Mouse (Mus musculus): ENCODE measurements at regions not wholly inside any gene's neighbourhood (a gene's known extent, or its start where the extent isn't known, plus 50 kb on each side); places are given as distances from the start of the nearest gene placed in this dataset.

DNA sequence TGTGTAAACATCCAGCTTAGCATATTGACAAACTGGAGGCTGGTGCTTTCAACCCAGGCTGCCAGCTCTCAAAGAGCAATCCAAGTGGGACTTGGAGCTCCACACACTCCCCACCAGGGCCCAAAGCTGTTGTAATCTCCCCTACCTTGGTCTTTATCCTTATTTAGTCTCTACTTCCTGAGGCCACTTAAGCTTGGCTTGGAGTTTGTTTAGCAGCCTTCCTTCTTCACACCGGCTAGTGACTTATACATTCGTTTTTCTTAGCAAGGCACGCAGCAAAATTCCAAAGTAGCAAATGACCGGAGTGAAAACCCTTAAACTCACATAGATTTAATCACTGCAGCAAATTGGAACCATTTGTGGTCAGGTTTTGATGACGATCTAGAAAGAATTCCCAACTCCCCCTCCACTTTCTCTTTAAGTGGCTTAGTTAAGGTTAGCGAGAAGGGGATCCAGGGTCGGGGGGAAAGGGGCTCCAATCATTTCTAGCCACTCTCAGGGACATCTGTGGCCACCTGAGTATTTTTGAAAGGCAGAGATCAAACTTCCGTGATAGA lies 124.2 kb upstream of the Irx3 start:
- no peak overlapping the region for H3K4me3 ChIP-seq (ENCODE audit: low read length)

DNA sequence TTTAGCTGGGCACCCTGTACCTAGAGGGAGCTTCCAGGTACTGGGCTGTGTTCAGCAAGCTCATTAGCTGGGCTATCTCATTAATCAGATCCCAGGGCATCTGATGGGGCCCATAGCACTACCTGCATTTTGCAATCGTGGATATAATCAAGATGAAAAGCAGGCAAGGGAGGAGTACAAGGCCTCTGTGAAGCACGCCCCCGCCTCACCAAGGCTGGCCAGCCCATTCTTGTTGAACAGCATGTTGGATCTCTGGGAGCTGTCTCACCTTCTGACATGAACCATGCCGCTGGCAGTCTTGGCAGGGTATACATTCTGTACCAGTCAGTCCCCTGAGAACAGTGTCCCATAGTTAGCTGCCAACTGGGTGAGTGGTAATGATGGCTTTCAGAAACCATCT lies 122.3 kb upstream of the Irx3 start:
- no peak overlapping the region for H3K4me2 ChIP-seq (ENCODE audit: low read depth, low read length)
- H3K9ac ChIP-seq (ENCODE audit: low read length), result no peak overlapping the region
- no peak overlapping the region for H3K27ac ChIP-seq (ENCODE audit: low read length)
- no peaks in the 10 kb centered on the region for H3K36me3 ChIP-seq (ENCODE audit: control insufficient read depth, insufficient read depth)
- no peaks in the 10 kb centered on the region for H3K4me1 ChIP-seq (ENCODE audit: control insufficient read depth, insufficient read depth, low read length)
- no peak; the same call in 1 of the 2 replicates for ATAC-seq (replicated peaks; ENCODE audit: extremely low read depth, insufficient read depth, low FRiP score)
- no peaks in the 10 kb centered on the region; the same call in 1 of the 2 replicates for H3K27me3 ChIP-seq (ENCODE audit: control insufficient read depth, insufficient read depth, low read length)
- H3K4me3 ChIP-seq (ENCODE audit: low read length), result no peak overlapping the region
- 77% methylated on average over 4 of the region's 4 CpGs for WGBS
- H3K9me3 ChIP-seq (replicated peaks; ENCODE audit: control insufficient read depth, low read length), result peaks cover 4% of the 10 kb centered on the region; the same call in 1 of the 2 replicates

More for the DNA sequence above, 124.2 kb upstream of the Irx3 start:
- Histone ChIP-seq H3K9me3 (replicated peaks; ENCODE audit: control insufficient read depth, low read length) (no peaks in the 10 kb centered on the region), H3K27me3 (ENCODE audit: control insufficient read depth, insufficient read depth, low read length) (no peaks in the 10 kb centered on the region; the same call in 1 of the 2 replicates), H3K4me2 (ENCODE audit: low read depth, low read length) (no peak overlapping the region), H3K4me1 (ENCODE audit: control insufficient read depth, insufficient read depth, low read length) (no peaks in the 10 kb centered on the region), H3K36me3 (ENCODE audit: control insufficient read depth, insufficient read depth) (no peaks in the 10 kb centered on the region), H3K9ac (ENCODE audit: low read length) (no peak overlapping the region), H3K27ac (ENCODE audit: low read length) (no peak overlapping the region)
- no peak for ATAC-seq (replicated peaks; ENCODE audit: extremely low read depth, insufficient read depth, low FRiP score)
- 54% methylated on average over 8 of the region's 8 CpGs for WGBS

DNA sequence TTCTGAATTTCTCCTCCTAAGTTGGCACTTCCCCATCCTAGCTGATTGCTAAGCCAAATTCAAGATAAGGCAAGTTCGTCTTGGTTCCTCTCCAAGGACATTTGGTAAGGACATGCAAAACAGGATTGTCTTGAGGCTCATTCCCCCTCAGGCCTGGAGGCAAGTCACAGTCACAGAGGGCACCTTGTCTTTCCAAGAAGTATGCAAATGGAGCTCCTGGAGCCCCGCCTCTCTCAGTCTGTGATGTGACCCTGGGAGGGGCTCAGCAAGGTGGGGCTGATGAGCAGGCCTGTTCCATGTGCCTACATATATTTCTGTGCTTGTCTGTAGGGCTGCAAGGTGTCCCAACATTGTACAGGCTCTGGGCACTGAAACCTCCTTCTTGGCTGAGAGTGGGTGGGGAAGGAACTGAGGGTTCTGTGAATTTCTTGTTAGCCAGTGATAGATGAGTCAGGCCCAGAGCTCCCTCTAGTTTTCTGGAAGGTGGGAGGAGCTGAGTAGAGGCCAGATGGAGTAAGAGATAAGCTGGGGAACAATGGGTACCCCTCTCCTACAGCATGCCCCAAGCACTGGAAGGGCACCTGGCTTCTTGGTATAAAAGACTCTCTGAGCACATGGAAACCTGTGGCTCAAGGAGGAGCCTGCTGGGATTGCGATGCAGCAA lies 120.5 kb upstream of the Irx3 start:
- no peak overlapping the region for H3K4me3 ChIP-seq (ENCODE audit: low read length)
- H3K9me3 ChIP-seq (replicated peaks; ENCODE audit: control insufficient read depth, low read length), result peaks cover 4% of the 10 kb centered on the region; the same call in 1 of the 2 replicates
- H3K4me1 ChIP-seq (ENCODE audit: control insufficient read depth, insufficient read depth, low read length), result no peaks in the 10 kb centered on the region
- H3K27ac ChIP-seq (ENCODE audit: low read length), result no peak overlapping the region
- H3K27me3 ChIP-seq (ENCODE audit: control insufficient read depth, insufficient read depth, low read length), result no peaks in the 10 kb centered on the region
- 83% methylated on average over 3 of the region's 3 CpGs for WGBS
- H3K36me3 ChIP-seq (ENCODE audit: control insufficient read depth, insufficient read depth), result no peaks in the 10 kb centered on the region
- H3K9ac ChIP-seq (ENCODE audit: low read length), result no peak overlapping the region
- ATAC-seq (replicated peaks; ENCODE audit: extremely low read depth, insufficient read depth, low FRiP score), result no peak
- H3K4me2 ChIP-seq (ENCODE audit: low read depth, low read length), result no peak overlapping the region

DNA sequence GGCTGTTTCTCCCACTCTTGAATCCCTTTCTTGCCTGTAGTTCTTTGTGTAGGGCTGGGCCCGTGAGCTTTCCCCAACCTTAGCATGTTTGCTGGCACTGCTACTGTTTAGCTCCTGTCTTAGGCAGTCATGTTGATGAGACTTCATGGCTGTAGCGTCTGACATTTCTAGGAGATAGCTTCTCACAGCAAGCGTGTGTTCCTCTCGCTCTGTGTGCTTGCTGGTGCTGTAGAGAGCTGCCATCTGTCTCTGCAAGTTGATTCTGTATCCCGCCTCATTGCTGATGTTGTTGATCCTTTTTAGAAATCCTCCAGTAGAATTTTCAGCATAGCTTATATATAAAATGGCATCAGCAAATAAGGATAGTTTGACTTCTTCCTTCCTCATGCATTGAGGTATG lies 116.0 kb upstream of the Irx3 start:
- peaks cover 4% of the 10 kb centered on the region; the same call in 1 of the 2 replicates for H3K9me3 ChIP-seq (replicated peaks; ENCODE audit: control insufficient read depth, low read length)
- H3K4me1 ChIP-seq (ENCODE audit: control insufficient read depth, insufficient read depth, low read length), result peaks cover 7% of the 10 kb centered on the region
- no peak overlapping the region for H3K4me3 ChIP-seq (ENCODE audit: low read length)
- H3K27me3 ChIP-seq (ENCODE audit: control insufficient read depth, insufficient read depth, low read length), result no peaks in the 10 kb centered on the region
- no peak overlapping the region for H3K27ac ChIP-seq (ENCODE audit: low read length)
- no peaks in the 10 kb centered on the region for H3K36me3 ChIP-seq (ENCODE audit: control insufficient read depth, insufficient read depth)
- no peak overlapping the region for H3K9ac ChIP-seq (ENCODE audit: low read length)
- 86% methylated on average over 5 of the region's 5 CpGs for WGBS
- no peak overlapping the region for H3K4me2 ChIP-seq (ENCODE audit: low read depth, low read length)
- ATAC-seq (replicated peaks; ENCODE audit: extremely low read depth, insufficient read depth, low FRiP score), result no peak

DNA sequence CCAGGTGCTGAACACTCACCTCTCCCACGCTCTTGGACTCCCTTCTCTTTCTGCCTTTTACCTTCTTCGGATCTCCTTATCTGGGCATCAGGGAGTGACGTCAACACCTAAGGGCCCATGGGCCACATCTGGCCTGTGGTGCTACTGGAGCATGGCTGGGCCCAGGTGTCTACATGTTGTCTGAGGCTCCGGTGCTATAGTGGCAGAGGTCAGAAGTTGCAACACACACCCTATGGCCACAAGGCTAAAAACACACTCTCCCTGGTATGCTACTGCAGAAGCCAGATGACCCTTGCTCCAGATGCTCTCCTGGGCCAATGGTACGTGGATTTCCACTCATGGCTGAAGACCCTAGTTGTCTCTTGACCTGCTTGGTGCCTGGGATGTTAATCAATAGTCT lies 112.1 kb upstream of the Irx3 start:
- Histone ChIP-seq H3K4me1 (ENCODE audit: control insufficient read depth, insufficient read depth, low read length) (peaks cover 9% of the 10 kb centered on the region), H3K4me3 (ENCODE audit: low read length) (no peak overlapping the region), H3K36me3 (ENCODE audit: control insufficient read depth, insufficient read depth) (no peaks in the 10 kb centered on the region), H3K9ac (ENCODE audit: low read length) (no peak overlapping the region), H3K27me3 (ENCODE audit: control insufficient read depth, insufficient read depth, low read length) (no peaks in the 10 kb centered on the region), H3K4me2 (ENCODE audit: low read depth, low read length) (no peak overlapping the region), H3K9me3 (replicated peaks; ENCODE audit: control insufficient read depth, low read length) (no peaks in the 10 kb centered on the region), H3K27ac (ENCODE audit: low read length) (no peak overlapping the region)
- 83% methylated on average over 5 of the region's 5 CpGs for WGBS
- ATAC-seq (replicated peaks; ENCODE audit: extremely low read depth, insufficient read depth, low FRiP score), result no peak

DNA sequence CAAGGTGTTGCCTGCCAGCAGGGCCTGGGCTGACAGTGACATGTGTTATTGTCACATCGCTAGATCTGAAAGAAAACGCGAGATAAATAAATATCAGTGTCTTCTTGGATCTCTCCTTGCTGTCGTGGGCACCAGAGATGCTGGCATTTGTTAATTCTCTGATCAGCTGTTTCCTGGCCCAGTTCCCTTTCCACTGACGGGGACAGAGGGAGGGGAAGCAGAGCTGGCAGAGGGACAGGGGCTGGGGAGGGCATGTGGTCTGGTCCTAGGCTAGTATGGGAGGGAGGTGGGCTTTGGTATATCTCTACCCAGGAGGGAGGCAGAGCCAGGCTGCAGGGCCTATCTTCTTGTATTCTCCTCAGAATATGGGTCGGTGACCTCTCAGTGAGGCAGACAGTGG lies 111.3 kb upstream of the Irx3 start:
- Histone ChIP-seq H3K4me1 (ENCODE audit: control insufficient read depth, insufficient read depth, low read length) (peaks cover 9% of the 10 kb centered on the region), H3K9me3 (replicated peaks; ENCODE audit: control insufficient read depth, low read length) (no peaks in the 10 kb centered on the region), H3K36me3 (ENCODE audit: control insufficient read depth, insufficient read depth) (no peaks in the 10 kb centered on the region), H3K9ac (ENCODE audit: low read length) (no peak overlapping the region), H3K4me3 (ENCODE audit: low read length) (no peak overlapping the region), H3K27me3 (ENCODE audit: control insufficient read depth, insufficient read depth, low read length) (no peaks in the 10 kb centered on the region), H3K27ac (ENCODE audit: low read length) (no peak overlapping the region), H3K4me2 (ENCODE audit: low read depth, low read length) (no peak overlapping the region)
- ATAC-seq (replicated peaks; ENCODE audit: extremely low read depth, insufficient read depth, low FRiP score), result no peak
- WGBS, result 35% methylated on average over 6 of the region's 6 CpGs

DNA sequence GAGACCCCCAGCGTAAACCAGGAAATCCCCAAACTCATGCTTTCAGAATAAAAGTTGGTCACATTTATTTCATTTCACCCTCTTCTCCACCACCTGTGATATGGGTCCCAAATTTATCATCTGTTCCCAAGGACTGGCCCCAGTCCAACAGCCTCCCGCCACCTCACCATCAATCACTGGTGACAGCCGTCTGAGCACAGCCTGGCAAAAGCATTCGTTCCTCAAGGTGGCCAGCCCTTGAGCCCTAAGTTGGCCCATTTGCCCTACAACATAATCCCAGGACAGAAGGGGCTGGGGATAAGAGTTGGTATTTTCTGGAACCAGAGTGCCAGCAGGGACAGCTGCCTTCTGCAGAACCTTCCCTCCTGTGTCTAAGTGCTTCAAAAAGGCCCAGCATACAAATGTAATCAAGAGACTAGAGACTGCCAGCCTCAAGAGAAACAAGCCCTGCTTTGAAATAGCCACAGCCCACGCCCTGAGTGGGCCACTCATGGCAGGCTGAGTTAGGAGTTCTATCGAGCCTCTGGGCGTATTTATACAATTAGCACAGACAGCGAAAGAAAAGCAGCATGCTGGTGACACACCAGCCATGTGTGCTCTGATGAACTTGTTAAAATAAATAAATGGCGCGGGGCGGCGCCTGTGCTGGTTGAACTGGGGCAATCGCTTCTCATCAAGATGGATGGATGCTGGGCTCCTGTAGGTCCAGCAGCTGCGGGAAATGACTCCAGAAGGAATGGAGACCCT lies 107.9 kb upstream of the Irx3 start:
- no peaks in the 10 kb centered on the region for H3K27me3 ChIP-seq (ENCODE audit: control insufficient read depth, insufficient read depth, low read length)
- peaks cover 2% of the 10 kb centered on the region; the same call in 1 of the 2 replicates for H3K4me1 ChIP-seq (ENCODE audit: control insufficient read depth, insufficient read depth, low read length)
- H3K36me3 ChIP-seq (ENCODE audit: control insufficient read depth, insufficient read depth), result no peaks in the 10 kb centered on the region
- H3K4me3 ChIP-seq (ENCODE audit: low read length), result no peak overlapping the region
- 59% methylated on average over 14 of the region's 14 CpGs for whole genome bisulfite sequencing
- H3K27ac ChIP-seq (ENCODE audit: low read length), result no peak overlapping the region
- H3K9me3 ChIP-seq (replicated peaks; ENCODE audit: control insufficient read depth, low read length), result no peaks in the 10 kb centered on the region
- no peak overlapping the region for H3K4me2 ChIP-seq (ENCODE audit: low read depth, low read length)
- ATAC-seq (replicated peaks; ENCODE audit: extremely low read depth, insufficient read depth, low FRiP score), result no peak
- H3K9ac ChIP-seq (ENCODE audit: low read length), result no peak overlapping the region

DNA sequence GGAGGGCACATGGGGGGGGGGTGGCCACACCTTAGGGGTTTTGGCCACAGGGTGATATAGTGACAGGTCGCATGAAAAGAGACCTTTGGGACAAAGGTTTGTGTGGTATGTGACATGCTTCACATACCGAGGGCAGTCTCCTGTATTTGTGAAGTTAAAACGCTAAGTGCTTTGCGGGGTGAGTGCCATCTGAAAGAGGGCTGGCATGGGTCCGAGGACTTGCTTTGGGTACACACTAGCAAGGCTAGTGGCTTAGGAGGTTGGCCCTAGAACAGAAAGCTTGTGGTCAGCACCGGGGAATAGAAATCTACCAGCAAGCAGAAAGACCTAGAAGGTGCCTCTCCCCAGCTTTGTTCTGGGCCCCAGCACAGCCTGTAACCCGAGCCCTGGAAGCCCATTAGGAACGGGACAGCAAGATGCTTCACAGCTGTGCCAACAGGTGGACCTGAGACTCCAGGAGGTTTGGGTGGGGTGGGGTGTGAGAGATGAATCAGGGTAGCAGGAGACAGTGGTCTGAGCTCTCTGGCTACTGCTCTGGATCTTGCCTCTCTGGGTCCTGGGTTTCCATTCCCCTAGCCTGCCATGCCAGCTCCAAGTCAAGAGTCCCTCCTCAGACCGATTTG lies 107.0 kb upstream of the Irx3 start:
- Histone ChIP-seq H3K4me1 (ENCODE audit: control insufficient read depth, insufficient read depth, low read length) (peaks cover 2% of the 10 kb centered on the region; the same call in 1 of the 2 replicates), H3K36me3 (ENCODE audit: control insufficient read depth, insufficient read depth) (no peaks in the 10 kb centered on the region), H3K4me3 (ENCODE audit: low read length) (no peak overlapping the region), H3K9me3 (replicated peaks; ENCODE audit: control insufficient read depth, low read length) (no peaks in the 10 kb centered on the region), H3K27ac (ENCODE audit: low read length) (no peak overlapping the region), H3K9ac (ENCODE audit: low read length) (no peak overlapping the region), H3K4me2 (ENCODE audit: low read depth, low read length) (no peak overlapping the region), H3K27me3 (ENCODE audit: control insufficient read depth, insufficient read depth, low read length) (no peaks in the 10 kb centered on the region)
- 68% methylated on average over 9 of the region's 9 CpGs for WGBS
- no peak for ATAC-seq (replicated peaks; ENCODE audit: extremely low read depth, insufficient read depth, low FRiP score)

DNA sequence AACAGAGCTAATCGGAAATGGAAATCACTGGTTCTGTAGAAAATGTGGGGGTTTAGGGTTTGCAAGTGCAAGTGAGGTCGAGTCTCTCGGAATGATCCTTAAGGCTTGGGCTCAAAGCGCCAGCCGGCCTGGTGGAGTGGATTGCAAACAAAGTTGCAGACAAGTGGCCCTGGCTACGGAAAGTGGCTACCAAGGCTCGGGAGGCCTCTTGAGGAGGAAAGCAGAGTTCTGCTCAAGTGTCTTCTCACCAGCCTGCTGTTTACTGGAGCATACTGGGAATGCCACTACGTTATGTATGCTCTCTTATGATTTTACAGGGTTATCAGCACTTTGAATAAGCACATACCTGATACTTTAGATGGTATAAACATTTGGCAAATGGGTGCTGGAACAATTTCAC lies 105.3 kb upstream of the Irx3 start:
- H3K4me3 ChIP-seq (ENCODE audit: low read length), result no peak overlapping the region
- H3K27me3 ChIP-seq (ENCODE audit: control insufficient read depth, insufficient read depth, low read length), result no peaks in the 10 kb centered on the region
- no peak for ATAC-seq (replicated peaks; ENCODE audit: extremely low read depth, insufficient read depth, low FRiP score)
- 85% methylated on average over 8 of the region's 8 CpGs for WGBS
- H3K36me3 ChIP-seq (ENCODE audit: control insufficient read depth, insufficient read depth), result no peaks in the 10 kb centered on the region
- H3K9me3 ChIP-seq (replicated peaks; ENCODE audit: control insufficient read depth, low read length), result no peaks in the 10 kb centered on the region
- no peak overlapping the region for H3K27ac ChIP-seq (ENCODE audit: low read length)
- no peak overlapping the region for H3K9ac ChIP-seq (ENCODE audit: low read length)
- H3K4me1 ChIP-seq (ENCODE audit: control insufficient read depth, insufficient read depth, low read length), result 0 out of 2 replicates have a peak, but pooled peaks cover 2% of the 10 kb centered on the region
- H3K4me2 ChIP-seq (ENCODE audit: low read depth, low read length), result no peak overlapping the region
